Mouse (Mus musculus): ENCODE results near the gene Ttc16.

The Ttc16 gene

GRCm38 (mm10) chr2:32779714-32780113 is 4.3 kb upstream of the Ttc16 start:
- DNase-seq (ENCODE audit: low read depth, low spot score): no peak

GRCm38 (mm10) chr2:32779131-32779530 is 3.7 kb upstream of the Ttc16 start:
- peak; percentile 90 for DNase-seq (ENCODE audit: low read depth, low spot score)

GRCm38 (mm10) chr2:32778081-32778480 is 2.6 kb upstream of the Ttc16 start:
- no peak for DNase-seq (ENCODE audit: low read depth, low spot score)

- DNase-seq (ENCODE audit: low read depth, low spot score): peak; percentile 44
Measured at GRCm38 (mm10) chr2:32776192-32776591, 759 bp upstream of the Ttc16 start.

GRCm38 (mm10) chr2:32772626-32773279 is 2.7 kb downstream of the Ttc16 start:
- no peak for DNase-seq (ENCODE audit: low read depth, low spot score)

- DNase-seq (ENCODE audit: low read depth, low spot score): peak; percentile 61
Measured at GRCm38 (mm10) chr2:32771886-32772285, 3.5 kb downstream of the Ttc16 start.

GRCm38 (mm10) chr2:32769327-32770085 is 5.9 kb downstream of the Ttc16 start:
- no peak for DNase-seq (ENCODE audit: low read depth, low spot score)

- peak; percentile 43 for DNase-seq (ENCODE audit: low read depth, low spot score)
Measured at GRCm38 (mm10) chr2:32768661-32769285, 6.7 kb downstream of the Ttc16 start.

- no peak for DNase-seq (ENCODE audit: low read depth, low spot score)
Measured at GRCm38 (mm10) chr2:32767241-32767640, 8.2 kb downstream of the Ttc16 start.

GRCm38 (mm10) chr2:32763353-32763752 is 12.1 kb downstream of the Ttc16 start:
- DNase-seq (ENCODE audit: low read depth, low spot score): no peak

- DNase-seq (ENCODE audit: low read depth, low spot score): no peak
Measured at GRCm38 (mm10) chr2:32761859-32762258, 13.6 kb downstream of the Ttc16 start.

- DNase-seq (ENCODE audit: low read depth, low spot score): no peak
Measured at GRCm38 (mm10) chr2:32761361-32761760, 14.1 kb downstream of the Ttc16 start.

- no peak for DNase-seq (ENCODE audit: low read depth, low spot score)
Measured at GRCm38 (mm10) chr2:32759001-32759400, 16.4 kb downstream of the Ttc16 start.

GRCm38 (mm10) chr2:32758503-32758902 is 16.9 kb downstream of the Ttc16 start:
- DNase-seq (ENCODE audit: low read depth, low spot score): no peak

- peak; percentile 98 for DNase-seq (ENCODE audit: low read depth, low spot score)
Measured at GRCm38 (mm10) chr2:32757056-32757845, 18.2 kb downstream of the Ttc16 start, which contains the start of gene Tor2a. Tor2a (plus strand) TSS chr2:32757234.

- no peak for DNase-seq (ENCODE audit: low read depth, low spot score)
Measured at GRCm38 (mm10) chr2:32756674-32757055, 18.8 kb downstream of the Ttc16 start.

- no peak for DNase-seq (ENCODE audit: low read depth, low spot score)
Measured at GRCm38 (mm10) chr2:32752181-32752580, 23.3 kb downstream of the Ttc16 start.

GRCm38 (mm10) chr2:32751665-32752033 is 23.8 kb downstream of the Ttc16 start:
- no peak for DNase-seq (ENCODE audit: low read depth, low spot score)

GRCm38 (mm10) chr2:32750887-32751664 is 24.4 kb downstream of the Ttc16 start:
- peak; percentile 79 for DNase-seq (ENCODE audit: low read depth, low spot score)

- DNase-seq (ENCODE audit: low read depth, low spot score): no peak
Measured at GRCm38 (mm10) chr2:32750199-32750598, 25.2 kb downstream of the Ttc16 start.

GRCm38 (mm10) chr2:32749082-32749481 is 26.4 kb downstream of the Ttc16 start:
- DNase-seq (ENCODE audit: low read depth, low spot score): no peak

Measured in ZHBTc4 (cell line).